Mouse (Mus musculus) embryonic stem cell, embryonic (primary cell): ENCODE measurements around the gene Cbll1.
"Not testable (repeated sequence)": the region's sequence is repeated elsewhere in the genome, so short reads cannot be mapped to it uniquely, and the experiment has no call there.

ENCODE experiments used
- CTCF ChIA-PET, 4 experiments: fragments of 300-600 bp in 2 of 4; fragments of 350-600 bp in 2 of 4; sonication (Branson Sonifier 250); formaldehyde crosslinking; loops; one replicate each; lab custom pipeline; 2022; ENCODE audit warnings: inconsistent platforms in 2 of 4; lab: Charles Lee
- POLR2A ChIA-PET, 4 experiments: fragments of 300-600 bp in 2 of 4; fragments of 350-600 bp in 2 of 4; sonication (Branson Sonifier 250); formaldehyde crosslinking; loops; one replicate each; lab custom pipeline; 2022; ENCODE audit warnings: antibody characterized with exemption in 4 of 4, inconsistent platforms in 1 of 4; lab: Charles Lee

The Cbll1 gene

DNA sequence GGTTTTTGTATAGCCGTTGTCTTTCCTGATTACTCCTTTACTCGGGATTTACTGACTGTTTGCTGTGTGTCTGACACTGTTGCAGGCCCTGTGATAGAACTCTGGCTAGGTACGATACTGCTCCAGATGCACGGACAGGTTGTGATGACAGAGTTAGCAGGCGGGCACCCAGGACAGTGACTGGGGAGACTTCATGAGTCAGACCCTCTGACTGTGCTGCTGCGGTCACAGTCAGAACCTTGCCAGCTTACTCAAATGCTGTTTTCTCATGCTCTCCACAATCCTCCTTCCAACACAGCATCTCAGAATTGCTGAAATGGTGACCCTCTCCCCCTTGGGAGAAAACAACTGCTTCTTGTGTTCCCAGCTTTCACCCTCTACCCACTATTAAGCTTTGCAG, 9.1 kb upstream of the Cbll1 start:
- ChIA-PET POLR2A (interaction anchor here in 1 of 4 experiments (1.5 kb wide), 1 partner anchor 9 kb away, joined by 5 read pairs; the partner anchor contains the start of gene Cbll1), CTCF (interaction anchor here in 2 of 4 experiments (0.7 to 1.9 kb wide), 3 partner anchors 211 to 419 kb away, joined by 3 to 8 read pairs (median 4); no protein-coding TSS in a partner anchor)

DNA sequence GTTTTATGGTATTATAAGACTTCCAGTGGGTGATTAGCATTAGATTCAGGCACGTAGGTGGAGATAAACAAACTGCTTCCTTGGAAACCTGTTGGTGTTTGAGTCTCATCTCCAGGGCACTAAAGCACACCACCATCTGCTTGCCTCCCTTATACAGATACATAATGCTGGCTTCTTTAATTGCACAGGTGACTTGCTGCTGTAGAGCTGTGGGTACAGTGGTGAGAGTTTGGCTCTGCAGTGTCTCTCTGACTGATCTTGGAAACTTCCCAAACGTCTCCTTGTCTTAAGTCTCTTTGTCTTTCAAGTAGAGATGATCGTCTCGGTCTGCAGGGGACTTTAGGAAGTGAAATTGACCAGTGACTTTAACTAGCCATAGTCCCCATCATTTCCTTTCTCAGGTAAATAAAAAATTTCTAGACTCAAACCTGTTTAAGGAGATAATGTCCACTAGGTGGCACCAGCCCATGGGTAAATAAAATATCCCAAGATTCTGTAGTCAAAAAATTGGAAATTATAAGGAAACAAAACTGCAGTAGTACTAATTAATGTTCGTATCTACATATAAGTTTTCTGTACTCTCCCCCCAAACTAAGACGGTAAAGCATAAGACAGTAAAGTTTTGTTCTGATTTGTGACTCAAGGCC, 8.4 kb upstream of the Cbll1 start:
- CTCF ChIA-PET: interaction anchor here in 2 of 4 experiments (1.0 to 2.5 kb wide), 3 partner anchors 212 to 419 kb away, joined by 8 to 12 read pairs (median 8); no protein-coding TSS in a partner anchor
- POLR2A ChIA-PET: no interaction called here

DNA sequence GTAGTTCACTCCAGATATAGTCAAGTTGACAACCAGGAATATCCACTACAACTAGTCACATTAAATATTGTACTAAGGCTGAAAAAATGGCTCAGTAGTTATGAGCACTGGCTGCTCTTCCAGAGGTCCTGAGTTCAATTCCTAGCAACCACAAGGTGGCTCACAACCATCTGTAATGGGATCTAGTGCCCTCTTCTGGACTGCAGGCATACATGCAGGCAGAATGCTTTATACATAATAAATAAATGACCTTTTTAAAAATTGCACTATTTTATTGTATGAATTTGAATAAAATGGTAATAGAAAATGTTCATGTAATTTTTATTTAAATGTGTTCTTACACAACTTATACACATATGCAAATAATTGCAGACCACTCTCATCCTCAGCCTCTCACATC, 3.8 kb upstream of the Cbll1 start:
- ChIA-PET CTCF (no interaction called here), POLR2A (no interaction called here)

DNA sequence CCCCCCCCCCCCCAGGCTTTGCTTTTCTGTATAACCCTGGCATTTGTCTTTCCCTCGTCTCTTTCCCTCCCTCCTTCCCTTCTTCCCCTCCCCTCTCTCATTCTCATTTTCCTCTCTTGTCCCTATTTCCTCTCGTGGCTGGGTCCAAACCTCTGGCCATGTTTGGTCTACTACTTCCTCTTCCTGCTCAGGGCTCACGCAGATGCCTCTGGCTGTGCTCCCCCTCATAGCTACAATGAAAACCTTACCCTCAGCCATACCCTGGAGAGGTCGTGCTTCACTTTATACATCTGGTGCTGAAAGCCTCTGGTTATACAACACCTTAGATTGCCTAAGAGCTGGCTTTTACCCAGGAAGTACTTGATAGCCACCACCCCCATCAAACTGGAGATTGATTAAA, 1.9 kb upstream of the Cbll1 start:
- POLR2A ChIA-PET: interaction anchor here in 3 of 4 experiments (0.6 to 2.8 kb wide), 8 partner anchors 18 to 449 kb away, joined by 3 to 37 read pairs (median 4); partner anchors contain the start of gene Hbp1 (in 2 of the 3)
- CTCF ChIA-PET: no interaction called here

DNA sequence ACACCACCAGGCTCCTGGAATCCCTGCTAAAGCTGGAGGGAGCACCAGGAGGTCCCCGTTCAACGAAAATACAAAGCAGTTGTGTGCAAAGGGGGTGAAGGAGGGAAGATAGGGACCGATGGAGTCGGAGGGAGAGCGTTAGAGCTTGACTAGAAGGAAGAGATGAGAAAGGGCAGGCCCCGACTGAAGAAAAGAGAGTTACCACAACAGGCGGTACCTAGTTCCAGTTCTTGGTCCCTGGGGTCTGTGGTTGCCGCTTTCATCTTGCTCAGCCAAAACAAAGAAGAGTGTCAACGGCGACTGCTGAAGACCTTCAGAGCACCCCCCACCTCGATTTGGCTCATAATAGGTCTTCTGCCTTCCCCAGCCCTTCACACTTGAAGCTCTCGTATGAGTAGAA, 780 bp upstream of the Cbll1 start:
- CTCF ChIA-PET: interaction anchor here in 2 of 4 experiments (0.8 to 1.9 kb wide), 2 partner anchors 11 to 427 kb away, joined by 3 to 6 read pairs; no protein-coding TSS in a partner anchor
- POLR2A ChIA-PET: interaction anchor here in 2 of 4 experiments (0.7 to 3.8 kb wide), 21 partner anchors 9 to 452 kb away, joined by 3 to 37 read pairs (median 4); partner anchors contain the start of genes Hbp1 (in 2 of the 2), Bcap29 (in 1 of the 2) and Dld (in 1 of the 2)

DNA sequence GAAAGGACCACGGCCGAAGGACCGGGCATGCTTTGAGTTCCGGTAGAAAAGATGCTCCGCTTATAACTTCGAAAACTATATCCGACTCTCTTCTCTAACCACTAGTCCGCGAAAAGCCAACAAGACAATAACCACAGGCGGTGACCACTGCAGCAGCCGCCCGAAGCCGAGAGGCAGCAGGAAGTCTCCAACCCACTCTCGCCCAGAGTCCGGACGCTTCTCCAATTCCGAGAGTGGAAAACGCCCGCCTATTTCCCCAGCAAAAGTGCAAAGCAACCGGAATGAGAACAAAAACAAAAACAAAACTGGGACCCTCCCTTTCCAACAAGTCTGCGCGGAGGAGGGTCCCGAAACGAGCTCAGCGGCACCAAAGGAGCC, 491 bp downstream of the Cbll1 start:
- ChIA-PET CTCF (interaction anchor here in 1 of 4 experiments (1.9 kb wide), 1 partner anchor 428 kb away, joined by 6 read pairs; no protein-coding TSS in a partner anchor), POLR2A (interaction anchor here in 3 of 4 experiments (0.6 to 3.8 kb wide), 24 partner anchors 10 to 1343 kb away, joined by 3 to 37 read pairs (median 4); partner anchors contain the start of genes Hbp1 (in 3 of the 3), Bcap29 (in 1 of the 3) and Dld (in 1 of the 3))

DNA sequence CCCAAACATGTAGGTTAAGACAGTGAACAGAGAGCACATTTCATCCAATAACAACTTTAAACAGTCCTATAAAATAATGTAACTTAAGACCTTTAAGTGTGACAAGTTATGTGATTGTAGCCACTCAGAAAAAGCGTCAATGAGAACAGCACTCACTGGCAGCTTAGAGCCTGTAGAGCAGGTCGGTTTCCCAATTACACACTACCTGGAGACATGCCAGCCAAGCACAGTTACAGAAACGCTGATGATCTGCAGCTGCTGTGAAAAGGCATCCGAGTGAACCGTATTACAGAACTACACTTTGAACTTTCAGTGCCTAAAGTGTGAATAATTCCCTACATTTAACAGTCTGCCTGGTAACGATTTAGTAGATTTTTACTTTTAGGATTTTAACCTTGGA, 13.0 kb downstream of the Cbll1 start:
- CTCF ChIA-PET: interaction anchor here in 1 of 4 experiments (1.0 kb wide), 1 partner anchor 441 kb away, joined by 4 read pairs; no protein-coding TSS in a partner anchor
- POLR2A ChIA-PET: interaction anchor here in 1 of 4 experiments (1.8 kb wide), 1 partner anchor 464 kb away, joined by 4 read pairs; the partner anchor contains the start of gene Hbp1

DNA sequence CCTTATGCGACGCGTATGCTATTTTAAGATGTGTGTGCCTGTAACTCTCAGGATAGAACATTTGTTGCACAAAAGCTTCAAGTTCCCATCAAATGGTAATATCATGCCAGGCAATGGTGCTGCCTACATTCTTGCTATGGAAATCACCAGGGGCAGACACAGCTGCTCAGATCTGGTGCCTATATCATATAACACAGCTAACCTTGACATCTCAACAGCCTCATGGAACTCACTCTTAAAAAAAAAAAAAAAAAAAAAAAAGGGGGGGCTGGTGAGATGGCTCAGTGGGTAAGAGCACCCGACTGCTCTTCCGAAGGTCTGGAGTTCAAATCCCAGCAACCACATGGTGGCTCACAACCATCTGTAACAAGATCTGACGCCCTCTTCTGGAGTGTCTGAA, 21.2 kb downstream of the Cbll1 start:
- ChIA-PET CTCF (interaction anchor here in 3 of 4 experiments (0.6 to 0.7 kb wide), 6 partner anchors 12 to 411 kb away, joined by 3 to 10 read pairs (median 4); no protein-coding TSS in a partner anchor), POLR2A (interaction anchor here in 2 of 4 experiments (0.5 to 0.7 kb wide), 3 partner anchors 21 to 471 kb away, joined by 3 to 5 read pairs (median 3); partner anchors contain the start of gene Cbll1 (in 1 of the 2))

DNA sequence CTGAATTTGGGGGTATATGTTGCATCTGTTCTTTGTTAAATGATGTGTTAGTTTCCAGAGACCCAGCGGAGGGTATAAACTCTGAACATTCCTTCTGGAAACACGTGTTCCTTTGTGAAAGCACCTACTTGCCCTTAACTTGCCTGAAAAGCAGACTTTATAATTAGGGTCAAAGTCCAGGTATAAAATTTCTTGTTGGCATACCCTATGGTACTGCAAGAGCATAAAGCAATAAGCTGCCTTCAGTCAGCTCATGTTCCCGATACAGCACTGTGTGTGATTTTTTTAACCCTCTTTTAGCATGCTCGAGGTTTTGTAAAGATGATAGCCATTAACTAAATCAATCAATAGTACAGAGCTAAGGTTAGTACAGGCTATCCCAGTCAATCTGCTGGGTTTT, 36.8 kb downstream of the Cbll1 start:
- CTCF ChIA-PET: no interaction called here

DNA sequence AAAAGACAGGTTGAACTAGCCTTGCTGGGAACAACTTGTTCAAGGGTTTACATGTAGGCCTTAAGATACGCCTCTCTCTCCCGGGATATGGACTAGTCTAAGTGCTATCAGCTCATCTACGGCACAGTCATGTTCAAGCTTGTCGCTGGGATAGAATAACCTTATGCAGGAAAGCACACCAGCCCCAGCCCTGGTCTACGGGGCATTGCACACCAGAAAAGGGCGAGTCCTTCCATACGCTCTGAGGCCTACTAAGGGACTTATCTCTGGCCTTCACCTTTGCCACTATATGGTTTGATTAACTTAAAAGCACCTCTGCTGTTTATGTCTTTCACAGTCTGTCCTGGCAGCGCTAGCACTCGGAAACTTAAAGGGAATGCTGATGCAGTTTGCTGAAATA, 38.0 kb downstream of the Cbll1 start:
- CTCF ChIA-PET: interaction anchor here in 3 of 4 experiments (0.6 to 1.0 kb wide), 3 partner anchors 200 to 339 kb away, joined by 3 to 4 read pairs (median 4); no protein-coding TSS in a partner anchor
- POLR2A ChIA-PET: no interaction called here

More for the DNA sequence above, 36.8 kb downstream of the Cbll1 start:
- POLR2A ChIA-PET: interaction anchor here in 1 of 4 experiments (0.5 to 0.6 kb wide), 2 partner anchors 105 to 256 kb away, joined by 3 read pairs; no protein-coding TSS in a partner anchor

DNA sequence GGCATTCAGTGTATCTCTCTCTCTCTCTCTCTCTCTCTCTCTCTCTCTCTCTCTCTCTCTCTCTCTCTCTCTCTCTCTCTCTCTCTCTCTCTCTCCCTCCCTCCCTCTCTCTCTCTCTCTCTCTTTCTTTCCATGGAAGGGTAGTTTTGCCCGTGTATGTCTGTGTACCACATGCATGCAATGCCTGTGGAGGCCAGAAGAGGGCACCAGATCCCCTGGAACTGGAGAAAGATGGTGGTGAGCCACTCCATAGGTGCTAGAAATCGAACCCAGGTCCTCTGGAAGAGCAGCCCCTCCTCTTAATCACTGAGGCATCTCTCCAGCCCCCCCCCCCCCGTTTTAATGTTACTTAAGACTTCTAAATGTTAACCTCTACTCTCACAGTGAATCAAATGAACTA, 39.1 kb downstream of the Cbll1 start:
- CTCF ChIA-PET, POLR2A ChIA-PET: not testable (repeated sequence)

DNA sequence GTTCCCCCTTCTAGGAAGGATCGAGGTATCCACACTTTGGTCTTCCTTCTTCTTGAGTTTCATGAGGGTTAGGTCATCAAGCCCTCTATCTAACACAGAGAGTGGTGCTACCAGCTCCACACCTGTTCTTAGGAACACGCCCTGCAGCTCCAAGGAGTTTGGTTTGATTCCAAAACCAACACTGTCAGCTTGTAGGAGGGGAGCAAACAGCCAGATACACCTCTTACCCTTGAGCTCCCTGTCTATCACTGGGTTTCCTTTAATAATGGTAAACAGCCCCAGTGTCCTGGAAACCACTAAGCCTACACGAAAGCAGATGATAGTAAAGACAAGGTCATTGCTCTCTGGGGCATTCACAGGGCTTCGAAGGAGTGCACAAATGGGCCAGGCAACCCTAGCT, 40.9 kb downstream of the Cbll1 start:
- ChIA-PET POLR2A (interaction anchor here in 1 of 4 experiments (1.3 kb wide), 1 partner anchor 107 kb away, joined by 4 read pairs; the partner anchor contains the start of gene Dld), CTCF (interaction anchor here in 1 of 4 experiments (0.7 kb wide), 1 partner anchor 426 kb away, joined by 3 read pairs; no protein-coding TSS in a partner anchor)

DNA sequence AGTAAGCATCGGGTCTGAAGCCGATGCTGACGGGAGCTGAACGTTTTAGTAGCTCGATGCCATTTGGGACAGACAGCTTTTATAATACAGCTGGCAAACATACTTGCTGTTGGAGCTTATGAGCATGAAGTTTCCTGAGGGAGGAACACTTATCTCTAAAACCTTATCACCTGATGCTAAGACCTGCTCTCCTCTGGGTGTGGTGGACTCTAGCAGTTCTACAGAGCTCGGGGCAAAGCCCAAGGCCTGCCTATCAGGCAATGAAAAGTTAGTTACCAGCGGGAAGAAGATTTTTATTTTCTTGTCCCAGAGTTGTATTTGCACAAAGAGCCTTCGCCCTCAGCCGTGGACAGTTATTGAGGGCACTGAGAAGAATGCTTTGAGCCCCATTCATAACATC, 43.1 kb downstream of the Cbll1 start:
- ChIA-PET POLR2A (no interaction called here), CTCF (interaction anchor here in 2 of 4 experiments (0.6 to 0.7 kb wide), 2 partner anchors 264 to 394 kb away, joined by 3 to 11 read pairs; no protein-coding TSS in a partner anchor)

DNA sequence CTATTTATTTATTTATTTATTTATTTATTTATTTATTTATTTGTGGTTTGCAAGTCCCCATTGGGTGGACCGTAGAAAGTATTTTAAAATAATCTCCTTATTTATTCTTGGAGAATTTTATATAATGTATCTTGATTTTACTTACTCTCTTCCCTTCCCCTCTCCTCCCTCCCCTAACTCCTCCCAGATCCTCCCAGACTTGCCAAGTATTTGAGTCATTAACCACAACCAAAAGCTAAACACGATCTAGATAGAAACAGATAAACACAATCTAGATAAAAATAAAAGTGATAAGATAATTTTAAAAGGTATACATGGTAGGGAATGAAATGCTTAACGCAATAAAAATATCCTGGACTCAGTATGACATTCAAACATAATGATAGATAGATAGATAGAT, 50.1 kb downstream of the Cbll1 start:
- ChIA-PET POLR2A (no interaction called here), CTCF (no interaction called here)

DNA sequence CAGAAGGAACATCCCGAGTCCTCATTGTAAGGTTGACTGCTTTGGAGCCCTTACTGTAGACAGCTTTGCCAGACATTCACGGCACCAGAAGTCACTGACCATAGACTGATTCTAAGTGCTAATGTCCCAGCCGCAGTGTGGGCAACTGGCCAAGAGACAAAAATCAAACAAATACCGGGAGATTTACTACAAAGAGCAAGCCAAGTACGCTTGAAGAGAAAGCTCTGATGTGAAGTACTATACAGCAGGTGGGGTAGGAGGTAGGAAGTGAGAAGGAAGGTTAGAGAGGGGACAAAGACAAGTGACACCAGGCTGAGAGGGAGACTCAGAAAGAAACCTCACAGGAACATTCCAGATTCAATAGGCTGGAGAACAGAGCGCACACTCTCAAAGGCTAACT, 54.6 kb downstream of the Cbll1 start:
- CTCF ChIA-PET: no interaction called here

DNA sequence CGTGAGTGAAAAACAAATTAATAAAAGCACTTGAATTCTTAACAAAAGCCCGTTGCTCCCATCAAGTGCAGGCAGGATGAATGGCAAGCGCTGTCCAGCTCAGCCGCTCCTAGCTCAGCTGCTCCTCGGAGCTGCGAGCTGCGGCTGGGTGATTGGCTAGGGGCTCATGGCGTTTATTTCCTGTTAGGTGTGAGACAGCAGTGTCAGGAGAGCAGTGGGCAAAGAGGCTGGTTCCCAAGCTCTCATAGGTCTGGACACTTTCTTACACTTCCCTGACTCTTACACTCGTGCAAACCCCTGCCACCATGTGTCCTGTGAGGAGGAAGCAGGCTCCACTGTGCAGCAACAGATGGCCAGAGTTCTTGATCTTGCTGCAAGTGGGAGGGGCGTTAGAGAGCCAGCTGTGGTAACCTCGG, 55.3 kb downstream of the Cbll1 start:
- CTCF ChIA-PET: no interaction called here
- POLR2A ChIA-PET: no interaction called here

More for the DNA sequence above, 54.6 kb downstream of the Cbll1 start:
- POLR2A ChIA-PET: interaction anchor here in 1 of 4 experiments (0.6 kb wide), 1 partner anchor 14 kb away, joined by 8 read pairs; no protein-coding TSS in a partner anchor

DNA sequence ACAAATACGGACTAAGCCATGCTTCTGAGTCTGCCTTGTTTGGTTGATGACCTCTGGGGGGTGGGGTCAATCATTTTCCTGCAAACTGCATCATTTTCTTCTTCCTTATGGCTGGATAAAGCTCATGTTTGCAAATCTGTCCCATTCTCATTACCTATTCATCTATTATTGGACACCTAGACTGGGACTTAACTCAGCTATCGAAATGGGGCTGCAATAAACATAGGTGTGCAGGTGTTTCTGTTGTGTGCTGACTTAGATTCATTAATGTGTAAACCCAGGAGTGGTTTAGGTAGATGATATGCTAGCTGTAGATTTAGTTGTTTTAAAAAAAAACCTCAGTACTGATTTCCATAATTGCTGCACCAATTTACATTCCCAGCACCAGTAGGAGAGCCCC, 59.8 kb downstream of the Cbll1 start:
- POLR2A ChIA-PET: interaction anchor here in 1 of 4 experiments (0.6 kb wide), 2 partner anchors 22 to 510 kb away, joined by 3 read pairs; no protein-coding TSS in a partner anchor
- CTCF ChIA-PET: interaction anchor here in 1 of 4 experiments (1.0 kb wide), 1 partner anchor 17 kb away, joined by 3 read pairs; no protein-coding TSS in a partner anchor

DNA sequence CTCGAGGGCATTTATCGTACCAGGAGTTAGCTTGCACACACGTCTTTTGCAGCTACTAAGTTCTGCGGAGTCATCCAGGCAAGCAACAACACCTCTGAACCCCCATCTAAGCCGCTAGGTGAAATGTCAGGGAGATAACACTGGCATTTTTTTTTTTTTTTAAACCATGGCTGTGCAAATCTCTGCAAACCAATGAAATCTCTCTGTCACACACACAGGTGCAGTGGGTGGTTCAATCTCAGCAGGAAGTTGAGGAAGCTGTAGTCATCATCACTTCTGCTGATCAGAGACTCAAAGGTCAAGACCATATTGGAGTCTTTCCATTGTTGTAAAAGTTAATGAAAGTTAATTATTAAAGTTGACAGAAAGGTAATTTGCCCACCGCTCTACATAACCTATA, 61.6 kb downstream of the Cbll1 start:
- ChIA-PET CTCF (interaction anchor here in 1 of 4 experiments (0.5 kb wide), 1 partner anchor 9 kb away, joined by 3 read pairs; no protein-coding TSS in a partner anchor), POLR2A (interaction anchor here in 1 of 4 experiments (0.7 kb wide), 2 partner anchors 364 to 479 kb away, joined by 3 read pairs; partner anchors contain the start of gene Fam110c)
